Mouse (Mus musculus): Measurements from ENCODE around the gene Panx3. TPM values are rescaled to one million over a fixed set of nuclear protein-coding genes. Genes with fewer than 3 reads are reported as not detected.

Gene Panx3
- polyA plus RNA-seq, 1 experiment from 2014 or later, result 0.79 TPM

- under 1% methylated on average over 36 of the region's 36 CpGs for WGBS
- Histone ChIP-seq H3K27me3 (no peaks in the 10 kb centered on the region), H3K27ac (peak within 1 kb of the TSS; percentile 76), H3K36me3 (peaks cover 24% of the 10 kb centered on the region), H3K4me1 (peaks cover 19% of the 10 kb centered on the region), H3K4me3 (peak within 1 kb of the TSS; percentile 80), H3K9ac (peak within 1 kb of the TSS; percentile 75), H3K9me3 (replicated peaks) (no peaks in the 10 kb centered on the region), H3K4me2 (replicated peaks) (peak within 1 kb of the TSS; percentile 83)
- peak; percentile 88 for ATAC-seq (ENCODE audit: low FRiP score)
Observed at GRCm38 (mm10) chr9:37656931-37657481, 12.0 kb downstream of the Panx3 start, which contains the start of gene Tbrg1. Gene Tbrg1, minus strand, starts transcription at chr9:37657312.

- ATAC-seq (ENCODE audit: low FRiP score), result no peak; the same call in 1 of the 2 replicates
- WGBS, result 3% methylated on average over 10 of the region's 10 CpGs
- Histone ChIP-seq H3K9me3 (replicated peaks) (no peaks in the 10 kb centered on the region), H3K27me3 (no peaks in the 10 kb centered on the region), H3K4me3 (peak overlapping the region; percentile 80), H3K4me1 (peaks cover 19% of the 10 kb centered on the region), H3K36me3 (peaks cover 26% of the 10 kb centered on the region), H3K4me2 (replicated peaks) (peak overlapping the region; percentile 83), H3K27ac (peak overlapping the region; percentile 76; the same call in 1 of the 2 replicates), H3K9ac (peak overlapping the region; percentile 75)
Observed at GRCm38 (mm10) chr9:37656439-37656881, 12.6 kb downstream of the Panx3 start.

- Histone ChIP-seq H3K4me2 (replicated peaks) (peak overlapping the region; percentile 83), H3K36me3 (peaks cover 31% of the 10 kb centered on the region), H3K27me3 (no peaks in the 10 kb centered on the region), H3K4me3 (peak overlapping the region; percentile 80), H3K4me1 (peaks cover 19% of the 10 kb centered on the region), H3K9ac (no peak overlapping the region), H3K9me3 (replicated peaks) (no peaks in the 10 kb centered on the region), H3K27ac (no peak overlapping the region)
- WGBS, result 71% methylated on average over 8 of the region's 8 CpGs
- ATAC-seq (ENCODE audit: low FRiP score), result no peak
Observed at GRCm38 (mm10) chr9:37655961-37656360, 13.1 kb downstream of the Panx3 start.

GRCm38 (mm10) chr9:37653836-37654235 is 15.2 kb downstream of the Panx3 start:
- no peak for ATAC-seq (ENCODE audit: low FRiP score)
- peaks cover 19% of the 10 kb centered on the region for H3K4me1 ChIP-seq
- no peak overlapping the region for H3K4me3 ChIP-seq
- no peaks in the 10 kb centered on the region for H3K27me3 ChIP-seq
- WGBS, result 91% methylated on average over 5 of the region's 5 CpGs
- no peak overlapping the region for H3K27ac ChIP-seq
- H3K9ac ChIP-seq, result no peak overlapping the region
- peaks cover 51% of the 10 kb centered on the region for H3K36me3 ChIP-seq
- H3K4me2 ChIP-seq (replicated peaks), result no peak overlapping the region
- no peaks in the 10 kb centered on the region for H3K9me3 ChIP-seq (replicated peaks)

GRCm38 (mm10) chr9:37650639-37651038 is 18.4 kb downstream of the Panx3 start:
- no peak overlapping the region for H3K9ac ChIP-seq
- H3K4me1 ChIP-seq, result peaks cover 6% of the 10 kb centered on the region; the same call in 1 of the 2 replicates
- no peak overlapping the region for H3K4me2 ChIP-seq (replicated peaks)
- no peak for ATAC-seq (ENCODE audit: low FRiP score)
- WGBS, result 94% methylated on average over 5 of the region's 5 CpGs
- no peaks in the 10 kb centered on the region for H3K9me3 ChIP-seq (replicated peaks)
- H3K36me3 ChIP-seq, result peaks cover 66% of the 10 kb centered on the region
- H3K27me3 ChIP-seq, result no peaks in the 10 kb centered on the region
- no peak overlapping the region for H3K27ac ChIP-seq
- no peak overlapping the region for H3K4me3 ChIP-seq

GRCm38 (mm10) chr9:37646246-37646645 is 22.8 kb downstream of the Panx3 start:
- H3K27me3 ChIP-seq, result no peaks in the 10 kb centered on the region
- no peak overlapping the region for H3K4me3 ChIP-seq
- no peak for ATAC-seq (ENCODE audit: low FRiP score)
- H3K9me3 ChIP-seq (replicated peaks), result no peaks in the 10 kb centered on the region
- peaks cover 38% of the 10 kb centered on the region for H3K36me3 ChIP-seq
- H3K4me2 ChIP-seq (replicated peaks), result no peak overlapping the region
- H3K27ac ChIP-seq, result no peak overlapping the region
- H3K9ac ChIP-seq, result no peak overlapping the region
- 89% methylated on average over 3 of the region's 3 CpGs for WGBS
- H3K4me1 ChIP-seq, result no peaks in the 10 kb centered on the region

- Histone ChIP-seq H3K27ac (no peak overlapping the region), H3K4me3 (no peak overlapping the region), H3K9ac (no peak overlapping the region), H3K36me3 (no peaks in the 10 kb centered on the region), H3K4me1 (no peaks in the 10 kb centered on the region), H3K9me3 (replicated peaks) (no peaks in the 10 kb centered on the region), H3K27me3 (no peaks in the 10 kb centered on the region), H3K4me2 (replicated peaks) (no peak overlapping the region)
- no peak for ATAC-seq (ENCODE audit: low FRiP score)
- WGBS, result 92% methylated on average over 3 of the region's 3 CpGs
Observed at GRCm38 (mm10) chr9:37638721-37639120, 30.3 kb downstream of the Panx3 start.

- 66% methylated on average over 6 of the region's 6 CpGs for WGBS
- H3K4me3 ChIP-seq, result no peak overlapping the region
- H3K9ac ChIP-seq, result no peak overlapping the region
- no peak overlapping the region for H3K4me2 ChIP-seq (replicated peaks)
- H3K36me3 ChIP-seq, result no peaks in the 10 kb centered on the region
- H3K4me1 ChIP-seq, result no peaks in the 10 kb centered on the region
- no peak overlapping the region for H3K27ac ChIP-seq
- no peak for ATAC-seq (ENCODE audit: low FRiP score)
- no peaks in the 10 kb centered on the region for H3K27me3 ChIP-seq
- H3K9me3 ChIP-seq (replicated peaks), result no peaks in the 10 kb centered on the region
Observed at GRCm38 (mm10) chr9:37636800-37637542, 32.1 kb downstream of the Panx3 start.

GRCm38 (mm10) chr9:37636335-37636734 is 32.7 kb downstream of the Panx3 start:
- H3K9me3 ChIP-seq (replicated peaks), result no peaks in the 10 kb centered on the region
- H3K4me3 ChIP-seq, result no peak overlapping the region
- no peak overlapping the region for H3K9ac ChIP-seq
- H3K27ac ChIP-seq, result no peak overlapping the region
- no peak for ATAC-seq (ENCODE audit: low FRiP score)
- H3K4me1 ChIP-seq, result no peaks in the 10 kb centered on the region
- 18% methylated on average over 7 of the region's 7 CpGs for WGBS
- no peak overlapping the region for H3K4me2 ChIP-seq (replicated peaks)
- H3K36me3 ChIP-seq, result no peaks in the 10 kb centered on the region
- H3K27me3 ChIP-seq, result no peaks in the 10 kb centered on the region

- Histone ChIP-seq H3K36me3 (no peaks in the 10 kb centered on the region), H3K27ac (no peak overlapping the region), H3K4me3 (no peak overlapping the region), H3K4me2 (replicated peaks) (no peak overlapping the region), H3K27me3 (no peaks in the 10 kb centered on the region), H3K9me3 (replicated peaks) (no peaks in the 10 kb centered on the region), H3K4me1 (no peaks in the 10 kb centered on the region), H3K9ac (no peak overlapping the region)
- ATAC-seq (ENCODE audit: low FRiP score), result no peak
- WGBS, result 91% methylated on average over 3 of the region's 3 CpGs
Observed at GRCm38 (mm10) chr9:37634269-37634668, 34.8 kb downstream of the Panx3 start.

GRCm38 (mm10) chr9:37632305-37632704 is 36.7 kb downstream of the Panx3 start:
- no peaks in the 10 kb centered on the region for H3K36me3 ChIP-seq
- H3K27ac ChIP-seq, result no peak overlapping the region
- no peaks in the 10 kb centered on the region for H3K27me3 ChIP-seq
- H3K9ac ChIP-seq, result no peak overlapping the region
- no peak for ATAC-seq (ENCODE audit: low FRiP score)
- no peak overlapping the region for H3K4me2 ChIP-seq (replicated peaks)
- WGBS, result 72% methylated on average over 2 of the region's 2 CpGs
- 0 out of 2 replicates have a peak, but pooled peaks cover 3% of the 10 kb centered on the region for H3K4me1 ChIP-seq
- no peaks in the 10 kb centered on the region for H3K9me3 ChIP-seq (replicated peaks)
- H3K4me3 ChIP-seq, result no peak overlapping the region

- Histone ChIP-seq H3K36me3 (no peaks in the 10 kb centered on the region), H3K9me3 (replicated peaks) (no peaks in the 10 kb centered on the region), H3K4me2 (replicated peaks) (no peak overlapping the region), H3K27me3 (no peaks in the 10 kb centered on the region), H3K4me3 (no peak overlapping the region), H3K4me1 (peaks cover 21% of the 10 kb centered on the region), H3K9ac (no peak overlapping the region), H3K27ac (no peak overlapping the region)
- 89% methylated on average over 2 of the region's 2 CpGs for WGBS
- ATAC-seq (ENCODE audit: low FRiP score), result no peak
Observed at GRCm38 (mm10) chr9:37629941-37630340, 39.1 kb downstream of the Panx3 start.

GRCm38 (mm10) chr9:37628581-37628980 is 40.5 kb downstream of the Panx3 start:
- no peaks in the 10 kb centered on the region for H3K27me3 ChIP-seq
- H3K36me3 ChIP-seq, result no peaks in the 10 kb centered on the region
- no peaks in the 10 kb centered on the region for H3K9me3 ChIP-seq (replicated peaks)
- H3K9ac ChIP-seq, result no peak overlapping the region
- 33% methylated on average over 4 of the region's 4 CpGs for WGBS
- H3K4me1 ChIP-seq, result peaks cover 25% of the 10 kb centered on the region
- H3K4me2 ChIP-seq (replicated peaks), result no peak overlapping the region
- no peak for ATAC-seq (ENCODE audit: low FRiP score)
- no peak overlapping the region for H3K4me3 ChIP-seq
- no peak overlapping the region for H3K27ac ChIP-seq

Measured in hindbrain, embryonic 12.5 days (tissue).